Mouse (Mus musculus) frontal cortex, adult 2 months (tissue): ENCODE results near the gene Rem1. TPM values are rescaled to one million over a fixed set of nuclear protein-coding genes. Genes with fewer than 3 reads are reported as not detected.

Experiments used
- DNase-seq, 2 experiments: peaks; one replicate each; pipeline ENCODE4 v3.0.0; 2022; ENCODE audit warnings: low spot score in 1 of 2; ENCODE audit errors: extremely low spot score in 1 of 2
- polyA plus RNA-seq: library from polyadenylated mRNA; depleted of rRNA; stranded (reverse); fragments of >200 nt; gene quantifications from 2 replicates; pipeline ENCODE4 v1.2.3, GENCODE M21; 2012; rRNA removed

Rem1 gene
- polyA plus RNA-seq = 0.59 and 0.72 TPM in 2 replicates

DNA sequence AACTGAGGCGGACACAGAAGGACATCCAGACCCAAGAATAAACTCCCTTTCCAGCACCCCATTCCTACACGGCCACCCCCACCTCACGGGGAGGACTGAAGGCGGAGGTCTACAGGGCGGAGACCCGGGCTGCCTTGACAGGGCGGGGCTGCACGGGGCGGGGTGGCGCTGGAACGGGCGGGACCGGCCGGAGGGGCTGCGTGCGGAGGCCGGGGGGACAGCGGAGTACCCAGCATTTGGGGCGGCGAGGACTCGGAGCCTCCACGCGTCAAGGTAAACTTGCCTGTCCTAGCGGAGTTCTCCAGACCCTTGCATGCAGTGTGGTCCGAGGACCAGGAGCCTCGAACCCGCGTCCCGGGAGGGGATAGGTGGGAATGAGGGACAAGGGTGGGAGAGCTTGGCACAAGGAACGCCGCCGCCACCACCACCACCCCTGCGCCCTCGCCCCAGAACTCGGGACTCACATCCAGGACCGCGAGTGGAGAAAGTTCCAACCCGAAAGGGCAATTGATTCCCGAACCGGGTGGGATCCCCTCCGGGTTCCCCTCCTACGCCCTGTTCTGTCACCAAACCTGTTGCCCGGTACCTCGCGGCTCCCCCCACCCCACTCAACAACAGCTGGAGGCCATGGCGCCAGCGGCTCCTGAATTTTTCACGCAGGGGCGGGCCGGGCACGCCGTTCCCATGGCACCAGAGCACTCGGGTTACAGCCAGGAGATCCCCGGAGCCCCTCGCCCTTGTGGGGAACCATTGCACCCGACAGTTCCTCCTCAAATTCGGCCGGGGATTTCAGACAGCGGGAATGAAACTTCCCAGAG lies at the start of gene Rem1:
Gene Rem1 (plus strand): TSS at position 178 of the 818 bp plus-strand sequence.
- DNase-seq = no peak

GRCm38 (mm10) chr2:152580107-152580506 lies 46.6 kb upstream of the Rem1 start, which contains the start of gene Defb19:
Defb19 (minus strand) TSS chr2:152580312.
- no peak for DNase-seq

DNA sequence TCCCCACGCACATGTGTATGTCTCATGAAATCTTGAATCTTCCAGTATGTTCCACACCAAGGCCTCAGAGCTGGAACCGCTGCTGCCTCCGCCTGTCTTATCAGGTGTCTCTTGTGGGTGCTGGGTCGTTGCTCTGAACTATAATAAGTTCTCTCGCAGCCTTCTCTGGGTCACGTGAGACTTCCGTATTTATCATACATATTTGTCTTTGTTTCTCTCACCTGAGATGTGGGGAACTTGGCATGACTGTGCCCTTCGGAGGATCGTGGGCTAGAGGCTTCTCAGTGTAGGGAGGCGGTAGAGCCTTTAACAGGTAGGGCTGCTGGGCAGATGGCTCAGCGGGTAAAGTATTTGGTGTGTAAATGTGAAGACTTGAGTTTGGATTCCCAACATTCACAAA lies 46.1 kb upstream of the Rem1 start:
- DNase-seq = no peak

GRCm38 (mm10) chr2:152586926-152587560 lies 39.7 kb upstream of the Rem1 start:
- DNase-seq = peak in 1 of 2 experiments; percentile 30

- no peak for DNase-seq
These were observed 38.3 kb upstream of the Rem1 start for GRCm38 (mm10) chr2:152588450-152588849.

DNA sequence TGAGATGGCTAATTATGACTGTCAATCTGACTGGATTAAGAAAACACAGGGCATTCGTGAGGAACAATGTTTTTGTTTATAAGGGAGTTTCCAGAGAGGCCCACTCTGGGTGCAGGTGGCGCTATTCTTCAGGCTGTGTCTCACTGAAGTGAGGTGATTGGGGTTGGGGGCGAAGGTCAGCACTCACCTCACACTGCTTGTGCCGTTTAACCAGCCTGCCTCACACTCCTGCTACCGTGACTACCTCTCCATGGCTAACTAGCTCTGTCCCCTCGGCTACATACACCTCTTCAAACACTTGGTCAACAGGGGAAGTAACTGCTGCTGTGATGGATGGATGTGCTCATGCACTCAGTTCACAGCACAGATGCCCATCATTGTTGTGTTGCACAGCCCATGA lies 37.7 kb upstream of the Rem1 start:
- DNase-seq = no peak

DNA sequence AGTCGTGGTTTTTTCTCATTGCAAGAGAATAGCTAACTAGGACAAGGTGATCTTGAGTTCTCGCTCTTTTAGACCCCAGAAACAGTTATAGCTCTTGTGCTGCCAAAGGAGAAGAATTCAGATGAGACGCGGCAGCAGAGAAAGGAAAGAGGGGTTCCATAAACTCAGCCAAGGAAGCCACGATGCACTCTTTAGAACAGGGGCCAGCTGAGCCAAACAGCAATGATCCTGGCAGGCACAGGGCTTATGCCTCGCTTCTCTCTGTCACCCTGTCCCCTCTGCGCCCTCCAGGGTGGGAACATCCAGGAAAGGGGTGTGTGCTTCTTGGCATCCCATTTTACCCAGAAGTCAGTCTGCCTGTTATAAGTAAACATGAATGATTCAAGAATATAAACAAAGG lies 27.5 kb upstream of the Rem1 start, which contains the start of gene Defb45:
Gene Defb45 (minus strand): TSS at position 101 of the 400 bp plus-strand sequence.
- no peak for DNase-seq

DNA sequence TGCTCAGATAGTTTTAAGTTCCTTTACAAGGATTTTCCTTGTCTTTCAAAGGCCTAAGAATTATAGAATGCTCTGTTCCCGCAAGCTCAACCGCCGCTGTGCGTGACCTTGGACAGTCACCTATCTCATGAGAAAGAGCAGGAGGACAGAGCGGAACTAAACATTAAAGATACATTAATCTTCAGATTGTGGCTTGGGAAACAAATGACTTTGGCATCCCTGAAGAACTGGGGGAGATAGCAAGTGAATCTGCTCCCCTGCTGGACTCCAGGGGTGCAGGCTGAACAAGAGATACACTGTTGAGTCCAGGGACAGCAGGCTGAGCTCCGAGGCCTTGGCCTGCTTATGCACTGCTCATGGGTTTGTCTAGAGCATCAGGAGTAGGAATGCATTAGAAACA lies 26.7 kb upstream of the Rem1 start:
- DNase-seq = no peak

DNA sequence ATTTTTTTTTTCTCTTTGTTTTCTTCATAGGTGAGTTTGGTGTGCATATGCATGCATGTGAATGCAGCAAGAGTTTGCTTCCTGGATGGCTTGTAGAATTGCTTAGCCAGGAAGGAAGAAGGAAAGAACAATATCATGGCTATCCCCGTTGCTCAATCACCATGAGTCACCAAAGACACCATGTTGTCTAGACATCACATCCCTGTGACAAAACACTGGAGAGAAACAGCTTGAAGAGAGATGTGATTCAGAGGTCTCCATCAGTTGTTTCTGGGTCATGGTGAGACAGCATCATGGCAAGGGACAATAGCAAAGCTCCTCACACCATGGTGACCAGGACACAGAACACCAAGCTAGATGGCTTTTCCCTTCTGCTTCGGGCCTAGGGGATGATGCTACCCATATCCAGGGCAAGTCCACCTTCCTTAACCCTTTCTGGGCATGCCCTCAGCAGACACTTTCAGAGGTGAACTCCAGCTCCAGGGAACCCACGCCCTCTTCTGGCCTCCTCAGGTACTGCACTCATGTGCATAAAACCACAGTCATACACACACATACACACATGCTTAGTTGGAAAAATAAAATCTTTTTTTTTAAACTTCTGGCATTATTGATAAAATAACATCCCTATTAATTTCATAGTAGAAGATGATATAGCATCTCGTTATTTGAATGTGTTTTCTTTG lies 25.3 kb upstream of the Rem1 start:
- no peak for DNase-seq

DNA sequence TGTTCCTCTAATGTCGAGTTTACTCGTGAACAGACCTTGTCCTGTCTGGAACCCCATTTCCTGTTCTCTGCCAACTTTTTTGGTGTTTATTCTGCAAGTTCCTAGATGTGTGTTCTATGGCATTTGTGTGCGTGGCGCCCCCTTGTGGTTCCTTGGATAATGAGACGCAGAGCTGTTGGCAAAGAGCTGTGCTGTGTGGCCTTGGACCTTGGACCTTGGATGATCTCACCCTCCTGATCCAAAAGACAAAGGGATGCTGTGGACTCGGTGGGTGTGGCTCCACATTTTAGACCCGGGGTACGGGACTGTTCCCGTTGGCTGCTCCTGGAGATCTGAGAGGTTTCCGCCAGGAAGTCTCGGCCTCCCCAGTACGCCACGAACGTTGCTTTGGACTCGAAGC lies 22.7 kb upstream of the Rem1 start, which contains the start of gene Defb36:
Gene Defb36 (plus strand): TSS at position 271 of the 400 bp plus-strand sequence.
- peak in 1 of 2 experiments; percentile 56 for DNase-seq

- no peak for DNase-seq
These were observed 19.0 kb upstream of the Rem1 start for GRCm38 (mm10) chr2:152607746-152608145.

DNA sequence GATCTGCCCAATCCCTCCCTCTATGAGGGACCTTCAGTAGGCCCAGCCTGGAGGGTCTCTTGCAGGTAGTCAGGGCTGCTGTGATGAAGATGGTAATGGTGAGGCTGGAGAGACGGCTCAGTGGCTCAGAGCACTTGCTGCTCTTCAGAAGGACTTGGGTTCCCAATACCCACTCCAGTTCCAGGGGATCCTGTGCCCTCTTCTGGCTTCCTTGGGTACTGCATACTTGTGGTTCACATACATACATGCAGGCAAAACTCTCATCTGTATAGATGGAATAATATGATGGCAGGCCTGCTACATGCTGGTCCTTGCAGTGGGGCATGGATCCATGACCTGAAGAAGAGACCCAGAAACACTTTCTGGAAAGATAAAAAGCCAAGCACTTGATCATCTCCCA lies 18.0 kb upstream of the Rem1 start:
- no peak for DNase-seq

GRCm38 (mm10) chr2:152612193-152612592 lies 14.6 kb upstream of the Rem1 start:
- no peak for DNase-seq

- peak; percentile 21 to 86 for DNase-seq
These were observed 11.2 kb upstream of the Rem1 start for GRCm38 (mm10) chr2:152615563-152615962.

DNA sequence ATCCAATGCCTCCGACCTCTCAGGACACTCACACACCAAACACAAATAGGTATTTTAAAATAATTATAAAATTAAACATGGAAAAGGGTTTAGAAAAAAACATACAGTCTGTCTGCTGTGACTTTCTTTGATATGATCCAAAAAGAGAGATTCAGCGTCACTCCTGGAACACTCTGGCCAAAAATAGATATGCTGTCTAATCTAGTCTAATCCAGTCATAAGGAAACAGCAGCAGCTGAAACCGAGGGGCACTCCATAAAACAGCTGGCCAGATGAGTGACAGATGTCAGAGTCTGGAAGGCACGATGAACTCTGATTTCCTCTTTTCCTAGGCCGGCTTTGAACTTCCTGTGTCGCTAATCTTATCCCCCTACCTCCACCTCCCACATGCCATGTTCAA lies 10.3 kb upstream of the Rem1 start:
- no peak for DNase-seq

DNA sequence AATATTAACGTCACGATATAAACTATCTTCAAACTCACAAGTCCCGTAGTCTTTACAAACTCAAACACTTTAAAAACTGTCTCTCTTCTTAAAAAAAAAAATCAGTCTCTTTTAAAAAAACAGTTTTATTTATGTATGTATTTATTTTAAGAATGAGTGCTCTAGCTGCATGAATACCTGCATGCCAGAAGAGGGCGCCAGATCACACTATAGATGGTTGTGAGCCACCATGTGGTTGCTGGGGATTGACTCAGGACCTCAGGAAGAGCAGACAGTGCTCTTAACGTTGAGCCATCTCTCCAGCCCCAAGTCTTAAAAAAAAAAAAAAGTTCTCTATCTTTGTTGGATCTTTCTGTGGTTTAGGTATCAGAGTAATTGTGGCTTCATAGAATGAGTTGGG lies 9.4 kb upstream of the Rem1 start:
- no peak for DNase-seq

DNA sequence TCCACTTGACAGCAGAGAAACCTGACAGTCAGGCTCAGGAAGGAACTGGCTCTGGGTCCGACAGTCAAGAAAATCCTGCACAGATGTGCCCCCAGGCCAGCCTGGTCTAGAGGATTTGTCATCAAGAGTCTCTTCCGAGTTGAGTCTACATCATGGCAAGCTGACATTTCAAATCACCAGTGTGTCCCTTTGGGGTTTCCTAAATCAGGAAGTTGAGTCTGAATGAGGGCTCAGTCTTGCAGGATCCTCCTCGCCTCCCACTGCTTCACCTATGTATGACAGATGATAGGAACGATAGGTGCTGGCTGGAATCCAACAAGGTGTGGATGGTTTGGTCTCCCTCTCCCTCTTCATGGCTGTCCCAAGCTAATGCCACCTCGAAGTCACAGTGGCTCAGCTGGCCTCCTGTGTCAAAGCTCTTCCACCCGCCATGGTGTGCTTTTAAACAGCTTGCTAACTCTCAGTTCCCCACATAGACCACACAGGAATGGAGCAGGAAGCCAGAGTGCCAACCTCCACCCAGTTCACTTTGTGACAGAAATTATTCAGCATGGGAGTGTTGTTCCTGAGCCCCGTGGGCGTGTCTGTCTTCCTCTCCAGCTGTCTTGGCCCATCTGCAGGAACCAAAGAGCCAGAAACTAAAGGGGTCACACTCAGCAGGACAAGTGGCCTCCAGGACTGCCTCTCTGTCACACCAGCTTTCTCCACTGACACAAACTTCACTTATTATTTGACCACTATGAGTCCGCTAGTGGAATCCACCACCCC lies 6.2 kb upstream of the Rem1 start:
- peak in 1 of 2 experiments; percentile 50 for DNase-seq

DNA sequence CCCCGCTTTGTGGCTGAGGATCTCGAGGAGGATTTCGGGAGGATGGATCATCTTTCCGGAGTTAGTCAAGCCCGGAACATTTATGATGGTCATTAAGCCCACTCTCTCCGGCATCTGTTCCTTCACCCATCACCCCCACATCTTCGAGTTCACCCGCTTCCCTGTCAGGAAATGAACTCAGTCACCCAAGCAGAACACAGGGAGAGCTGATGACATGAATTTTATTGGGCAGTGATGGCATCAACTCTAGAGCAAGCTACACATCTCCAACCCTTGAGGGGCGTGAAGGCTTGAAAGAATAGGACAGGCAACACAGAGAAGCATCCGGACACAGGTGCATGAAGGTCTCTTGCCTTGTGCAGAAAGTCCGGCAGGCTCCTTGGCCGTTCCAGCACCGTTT lies 4.6 kb upstream of the Rem1 start:
- no peak for DNase-seq

- DNase-seq = no peak
These were observed 3.8 kb upstream of the Rem1 start, which contains the start of gene Defb25 for GRCm38 (mm10) chr2:152622953-152623352. Defb25 (minus strand) TSS chr2:152623053.

- DNase-seq = no peak
These were observed 2.2 kb upstream of the Rem1 start for GRCm38 (mm10) chr2:152624566-152624965.
